Mouse (Mus musculus) erythroblast, adult 5-6 weeks (primary cell): ENCODE measurements around the gene Agbl4. TPM values are rescaled to one million over a fixed set of nuclear protein-coding genes. Genes with fewer than 3 reads are reported as not detected.
"Not testable (repeated sequence)": the region's sequence is repeated elsewhere in the genome, so short reads cannot be mapped to it uniquely, and the experiment has no call there.

Source experiments
- ATAC-seq: replicated peaks from 2 replicates; pipeline ENCODE4 v1.8.0; 2016; ENCODE audit warnings: moderate number of reproducible peaks, mild to moderate bottlenecking, moderate TSS enrichment, inconsistent platforms; ENCODE audit not compliant: poor library complexity, low FRiP score, severe bottlenecking
- total RNA-seq, 2 experiments: library from RNA; stranded (forward) in 1 of 2; stranded (reverse) in 1 of 2; fragments of 150-400 nt in 1 of 2; fragments of 200-764, 138-1000 nt in 1 of 2; gene quantifications; 2 replicates each; pipeline versions ENCODE4 v1.2.3 to v1.2.4; 2015 to 2017; ENCODE audit warnings: low replicate concordance in 2 of 2

Agbl4 gene
- total RNA-seq, 2 experiments from 2014 or later = not detected

- not testable (repeated sequence) for ATAC-seq
Measured at GRCm38 (mm10) chr4:111219543-111219942, 822.1 kb downstream of the Agbl4 start.

DNA sequence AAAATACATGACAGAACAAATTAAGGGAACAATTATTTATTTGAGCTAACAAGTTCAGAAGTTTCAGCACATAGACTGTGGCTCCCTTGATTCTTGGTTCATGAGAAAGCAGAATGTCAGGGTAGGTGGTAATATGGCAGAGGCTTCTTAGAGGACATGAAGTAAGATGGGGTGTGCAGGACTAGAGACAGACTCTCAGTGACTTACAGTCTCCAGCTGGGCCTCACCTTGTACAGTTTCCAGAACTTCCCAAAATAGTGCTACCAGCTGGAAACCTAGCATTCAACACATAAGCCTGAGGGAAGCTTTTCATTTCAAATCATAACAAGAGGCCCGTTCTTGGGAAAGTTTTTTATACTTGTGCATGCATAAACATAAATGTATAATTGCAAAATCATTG lies 836.4 kb downstream of the Agbl4 start:
- ATAC-seq = no peak

DNA sequence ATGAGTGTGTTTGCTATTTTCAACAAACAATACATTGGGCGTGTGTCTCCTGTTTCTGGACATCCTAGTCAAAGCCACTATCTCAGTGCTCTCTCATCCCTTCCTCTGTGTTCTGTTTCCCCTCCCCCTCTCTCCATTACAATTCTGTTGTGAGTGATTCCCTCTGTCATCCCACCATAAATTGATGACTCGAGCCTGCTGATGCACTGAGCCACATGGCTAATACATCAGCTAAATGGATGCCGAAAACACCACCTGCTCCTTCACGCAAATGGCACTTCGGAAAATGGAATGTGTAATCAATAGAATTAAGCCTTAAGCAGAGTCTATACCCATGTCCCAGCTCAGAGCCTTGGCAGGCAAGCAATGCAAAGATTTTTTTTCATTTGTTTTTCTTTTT lies 854.5 kb downstream of the Agbl4 start:
- no peak for ATAC-seq

DNA sequence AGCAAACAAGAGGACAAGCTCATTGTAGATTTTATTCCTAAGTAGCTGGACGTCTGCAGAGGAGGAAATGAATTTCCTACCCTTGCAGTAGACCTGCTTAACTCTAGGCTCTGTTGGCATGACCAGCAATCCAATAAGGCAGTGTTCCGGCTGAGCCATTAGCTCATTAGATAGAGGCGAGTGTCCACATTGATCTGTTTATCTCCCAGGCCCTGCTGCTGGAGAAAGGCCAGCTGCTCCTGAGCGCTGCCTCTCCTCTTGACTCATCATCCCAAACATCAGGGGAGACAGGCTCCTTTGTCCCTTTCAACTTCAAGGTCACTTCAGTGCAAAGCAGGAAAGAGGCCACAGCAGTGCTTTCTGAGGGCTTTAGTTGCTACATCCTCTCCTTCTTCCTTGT lies 858.0 kb downstream of the Agbl4 start:
- no peak for ATAC-seq

DNA sequence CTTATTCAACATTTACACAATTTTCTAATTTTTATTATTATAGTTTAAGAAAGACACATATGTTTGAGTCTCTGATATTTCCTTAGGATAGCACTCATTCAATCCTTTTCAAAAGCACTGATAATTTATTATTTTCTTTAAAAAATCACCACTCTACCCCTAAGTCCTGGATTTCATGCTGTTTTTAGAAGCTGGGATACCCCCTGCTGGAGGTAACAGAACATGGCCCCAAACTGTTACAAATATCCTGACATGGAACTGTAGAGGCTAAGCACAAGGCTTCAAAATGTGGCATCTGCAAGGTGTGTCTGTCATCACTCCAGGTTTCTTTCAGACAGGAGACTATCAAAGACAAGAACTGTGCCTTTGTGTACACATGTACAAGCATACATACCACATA lies 859.5 kb downstream of the Agbl4 start:
- no peak for ATAC-seq

DNA sequence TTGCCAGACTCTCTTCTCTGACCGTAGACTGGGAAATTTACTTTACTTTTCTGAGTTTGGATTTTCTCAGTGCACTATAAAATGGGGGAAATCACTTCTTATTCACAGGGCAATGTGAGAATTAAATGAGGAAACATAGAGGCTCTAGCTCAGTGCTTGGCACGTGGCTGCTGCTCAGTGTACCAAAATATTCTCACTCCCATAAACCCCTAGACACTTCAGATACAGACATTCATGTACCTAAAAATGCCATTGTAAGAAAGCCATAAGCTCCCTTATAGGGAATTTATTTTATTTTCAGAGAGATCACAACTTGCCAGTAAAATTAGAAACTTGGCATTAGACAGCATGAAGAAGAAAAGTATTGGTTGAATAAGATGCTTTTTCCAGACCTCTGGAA lies 883.5 kb downstream of the Agbl4 start:
- ATAC-seq = no peak

- ATAC-seq = no peak
Measured at GRCm38 (mm10) chr4:111281836-111282235, 884.4 kb downstream of the Agbl4 start.

DNA sequence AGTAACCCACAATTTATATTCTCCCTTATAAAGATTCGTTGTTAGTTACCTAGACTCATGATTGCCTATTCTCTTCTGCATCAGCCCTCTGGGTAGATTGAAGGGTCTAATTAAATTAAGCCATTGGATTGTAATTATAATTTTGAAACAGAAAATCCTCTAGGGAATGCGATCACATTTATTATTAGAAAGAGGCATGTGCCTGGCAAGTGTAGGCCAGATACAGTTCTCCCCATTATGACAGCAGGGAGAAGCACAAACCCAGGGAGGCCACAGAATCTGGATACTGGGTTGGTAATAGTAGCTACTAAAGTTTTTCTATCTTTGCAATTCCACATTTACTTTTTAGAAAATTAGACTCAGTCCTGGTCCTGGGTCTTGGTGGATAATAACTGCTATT lies 887.2 kb downstream of the Agbl4 start:
- ATAC-seq = no peak

DNA sequence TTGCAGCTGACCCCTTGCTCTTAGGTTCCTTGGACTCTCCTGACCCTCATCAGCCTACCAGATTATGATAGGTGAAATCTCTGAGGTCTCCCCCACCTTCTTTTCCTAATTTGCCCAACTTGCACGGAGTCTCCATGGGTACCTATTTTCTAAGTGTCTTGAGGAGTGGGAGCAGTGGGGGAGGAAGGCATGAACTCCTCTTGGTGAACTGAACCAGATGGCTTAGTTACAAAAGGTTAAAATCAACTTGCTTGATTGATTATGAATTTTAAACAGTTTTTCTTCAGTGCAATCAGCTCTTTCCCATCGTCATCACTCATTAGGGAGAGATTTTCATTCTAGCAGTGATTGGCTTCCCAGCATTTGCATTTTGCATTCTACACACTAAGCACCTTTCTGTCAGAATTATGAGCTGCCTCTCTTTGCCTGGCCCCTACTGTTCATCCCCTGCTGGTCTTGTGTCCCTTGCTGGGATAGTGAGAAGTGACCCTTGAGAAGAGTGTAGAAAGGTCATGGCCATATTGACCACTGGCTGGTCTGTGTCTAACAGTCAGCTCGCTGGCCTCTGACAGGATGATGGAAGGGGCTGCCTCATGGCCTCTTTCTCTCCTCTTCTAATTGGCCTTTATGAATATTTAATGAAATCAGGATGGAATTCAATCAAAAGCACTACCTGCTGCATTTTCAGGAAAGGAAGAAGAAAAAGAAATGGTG lies 897.2 kb downstream of the Agbl4 start:
- no peak for ATAC-seq

- no peak for ATAC-seq
Measured at GRCm38 (mm10) chr4:111306518-111306917, 909.1 kb downstream of the Agbl4 start.

GRCm38 (mm10) chr4:111307166-111307565 lies 909.7 kb downstream of the Agbl4 start:
- no peak for ATAC-seq

GRCm38 (mm10) chr4:111307633-111308032 lies 910.2 kb downstream of the Agbl4 start:
- ATAC-seq = no peak

DNA sequence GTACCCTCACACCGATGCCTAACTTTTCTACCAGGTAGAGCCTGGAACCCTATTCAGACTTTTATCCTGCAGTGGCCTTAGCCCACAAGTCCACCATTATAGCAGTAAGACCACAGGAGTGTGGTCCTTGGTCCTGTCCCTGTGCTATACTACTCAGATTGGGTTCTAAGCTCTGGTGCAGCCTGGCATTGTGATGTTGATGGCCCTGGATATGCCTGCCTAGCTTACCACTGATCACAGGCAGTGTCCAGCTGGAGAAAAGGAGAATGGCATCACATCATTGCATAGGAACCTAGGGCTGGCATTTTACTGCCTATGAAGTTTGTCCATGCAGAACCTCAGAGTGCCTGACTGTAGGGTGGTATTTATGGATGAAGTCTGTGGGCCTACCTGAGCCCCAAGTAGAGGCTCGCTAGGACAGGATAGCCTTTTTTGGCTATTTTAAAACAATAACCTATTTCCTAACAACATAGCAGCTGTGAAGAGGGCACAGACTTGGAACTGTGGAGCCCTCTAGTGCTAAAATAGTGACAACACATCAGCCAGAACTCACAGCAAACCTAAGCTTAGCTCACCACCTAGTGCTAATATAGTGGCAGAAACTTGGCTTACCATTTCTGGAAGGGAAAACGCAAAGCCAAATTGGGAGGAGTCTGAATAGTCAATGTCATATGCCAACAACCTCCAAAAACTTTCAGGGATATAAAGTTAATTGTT lies 911.3 kb downstream of the Agbl4 start:
- ATAC-seq = no peak

DNA sequence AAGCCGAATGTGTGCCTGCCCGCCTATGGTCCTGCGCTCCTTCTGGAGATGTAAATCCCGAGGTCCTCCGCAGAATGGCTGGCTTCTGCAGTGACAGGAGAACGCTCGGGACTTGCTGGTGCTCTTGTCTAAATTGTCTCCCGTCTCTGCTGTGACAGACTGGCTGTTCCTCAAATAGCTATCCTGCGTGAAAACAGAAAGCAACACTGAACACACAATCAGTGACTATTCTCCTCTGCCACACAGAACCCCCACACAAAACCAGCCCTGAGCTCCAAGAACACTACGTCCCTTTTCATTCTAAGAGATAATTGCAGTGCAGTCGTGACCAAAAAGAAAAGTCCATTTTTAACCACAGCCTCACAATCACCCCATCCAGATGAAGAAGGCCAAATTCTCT lies 929.6 kb downstream of the Agbl4 start:
- ATAC-seq = no peak

DNA sequence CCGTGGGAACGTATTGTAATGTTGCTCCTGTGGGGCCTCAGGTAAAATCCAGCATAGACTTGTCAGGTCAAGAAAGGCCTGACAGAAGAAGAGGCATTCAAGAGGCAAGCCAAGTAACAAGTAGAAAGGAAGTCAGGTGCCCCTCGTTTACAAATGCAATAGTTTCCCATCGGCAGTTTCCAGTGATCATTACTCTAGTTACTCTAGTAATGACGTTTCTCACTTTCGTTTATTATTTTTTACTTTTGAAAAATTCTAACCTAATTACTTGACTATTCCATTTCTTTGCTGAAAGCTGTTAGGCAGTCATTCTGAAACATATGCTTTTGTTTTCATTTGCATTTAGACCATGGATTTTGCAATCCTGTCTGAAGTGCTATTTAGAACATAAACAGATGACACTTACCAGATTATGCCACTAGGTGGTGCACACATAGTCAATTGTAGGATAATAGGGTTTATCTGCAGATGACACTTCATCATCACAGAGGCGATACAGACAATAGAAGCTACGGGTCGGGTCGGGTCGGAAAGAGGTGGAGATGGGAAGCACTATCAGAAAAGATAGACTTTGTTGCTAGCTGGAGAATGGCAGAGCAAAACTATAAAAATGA lies 930.4 kb downstream of the Agbl4 start:
- no peak for ATAC-seq

DNA sequence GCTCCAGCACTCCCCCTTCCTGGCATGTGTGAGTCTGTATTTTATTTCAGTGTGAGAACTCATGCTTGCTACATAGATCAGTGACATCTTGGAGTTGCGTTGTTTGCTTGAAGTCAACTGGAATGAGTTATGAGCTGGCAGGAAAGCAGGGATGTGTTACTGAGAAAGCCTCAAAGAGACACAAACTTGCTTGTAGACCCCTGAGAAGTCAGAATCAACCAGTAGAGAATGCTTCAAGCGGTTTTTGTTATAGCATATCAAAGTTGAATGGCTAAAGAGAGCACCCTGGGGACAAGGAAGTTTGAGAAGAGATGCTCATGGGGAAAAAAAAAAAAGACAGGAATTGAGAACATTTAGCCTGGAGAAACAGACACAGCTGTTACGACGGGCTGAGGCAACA lies 932.0 kb downstream of the Agbl4 start:
- ATAC-seq = no peak

GRCm38 (mm10) chr4:111332864-111333263 lies 935.4 kb downstream of the Agbl4 start:
- ATAC-seq = no peak

DNA sequence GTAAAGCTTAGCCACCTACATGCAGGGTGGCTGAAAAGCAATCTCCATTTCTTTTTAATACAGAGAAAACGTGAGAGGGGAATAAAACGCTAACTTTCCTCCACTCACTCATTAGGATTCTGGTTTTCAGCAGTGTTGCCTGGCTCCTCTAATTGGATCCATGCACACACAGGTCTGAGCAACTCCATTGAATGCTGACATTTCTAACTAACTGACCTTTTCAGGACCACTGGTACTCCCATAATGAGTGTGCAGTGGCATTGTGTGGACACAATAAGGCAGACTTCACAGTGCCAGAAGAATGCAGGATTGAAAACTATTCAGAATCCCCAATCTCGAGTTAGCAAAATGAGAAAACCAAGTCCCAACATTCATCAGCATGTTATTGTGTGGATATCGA lies 952.5 kb downstream of the Agbl4 start:
- no peak for ATAC-seq

DNA sequence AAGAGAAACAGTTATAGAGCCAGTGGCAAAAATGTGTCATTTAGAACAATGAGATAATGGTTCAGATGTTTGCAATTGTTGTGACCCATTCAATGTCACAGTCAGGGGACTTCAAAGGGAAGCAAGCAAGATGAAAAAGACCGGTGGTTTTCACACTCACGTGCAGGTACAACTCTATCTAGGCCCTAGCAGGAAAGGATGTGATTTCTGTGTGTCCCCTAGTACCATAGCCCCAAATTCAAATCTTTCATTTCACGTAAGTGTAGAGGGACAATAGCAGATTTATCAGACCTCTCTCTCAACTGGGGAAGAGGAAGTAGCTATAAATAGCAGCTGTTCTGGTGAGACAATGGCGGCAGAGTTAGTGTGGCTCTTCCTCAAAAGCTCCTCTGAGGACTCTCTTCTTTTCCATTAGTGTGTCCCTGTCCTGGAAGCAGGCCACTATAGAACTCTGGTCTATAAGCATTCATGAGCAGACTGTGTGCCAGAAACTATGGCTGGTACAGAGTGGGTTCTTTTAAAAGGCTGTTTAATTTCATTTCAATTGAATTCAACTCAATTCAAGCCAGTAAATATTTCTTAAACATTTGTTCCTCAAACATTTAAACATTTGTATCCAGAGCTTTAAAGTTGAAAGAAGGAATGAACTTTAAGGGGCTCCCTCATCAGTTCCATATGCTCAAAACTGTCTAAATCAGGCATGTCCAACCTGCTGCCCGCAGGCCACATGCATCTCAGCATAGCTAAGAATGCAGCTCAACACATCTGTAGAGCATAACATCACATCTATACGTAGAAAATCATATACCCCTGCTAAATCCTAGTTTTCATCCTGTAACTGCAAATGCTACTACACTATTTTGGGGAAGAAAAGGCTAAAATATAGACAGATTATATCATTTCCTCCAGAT lies 953.4 kb downstream of the Agbl4 start:
- no peak for ATAC-seq

GRCm38 (mm10) chr4:111356584-111357115 lies 959.2 kb downstream of the Agbl4 start:
- no peak for ATAC-seq
